Mouse (Mus musculus) cerebellum, adult 2 months (tissue): ENCODE results near the gene Uvrag.

Experiments
- CTCF ChIP-seq: fragments of 200-500 bp; IDR thresholded peaks from 2 replicates; pipeline ENCODE4 v1.5.1; 2011; ENCODE audit warnings: low read depth, mild to moderate bottlenecking, control low read depth, low read length, moderate library complexity, borderline replicate concordance; ENCODE audit not compliant: insufficient read depth
- POLR2A ChIP-seq: fragments of 200-500 bp; IDR thresholded peaks from 2 replicates; pipeline ENCODE4 v1.6.1; 2011; ENCODE audit warnings: low read length, control low read depth, borderline replicate concordance; ENCODE audit not compliant: insufficient read depth

GRCm38 (mm10) chr7:99160995-99161394 lies 20.1 kb upstream of the Uvrag start:
- TF ChIP-seq POLR2A (no peak), CTCF (no peak)
